Mouse (Mus musculus): ENCODE data around the gene Rad23a. TPM values are rescaled to one million over a fixed set of nuclear protein-coding genes. Genes with fewer than 3 reads are reported as not detected.

Rad23a gene
- total and polyA plus RNA-seq, 2 experiments: 28.2 to 68.4 TPM

DNA sequence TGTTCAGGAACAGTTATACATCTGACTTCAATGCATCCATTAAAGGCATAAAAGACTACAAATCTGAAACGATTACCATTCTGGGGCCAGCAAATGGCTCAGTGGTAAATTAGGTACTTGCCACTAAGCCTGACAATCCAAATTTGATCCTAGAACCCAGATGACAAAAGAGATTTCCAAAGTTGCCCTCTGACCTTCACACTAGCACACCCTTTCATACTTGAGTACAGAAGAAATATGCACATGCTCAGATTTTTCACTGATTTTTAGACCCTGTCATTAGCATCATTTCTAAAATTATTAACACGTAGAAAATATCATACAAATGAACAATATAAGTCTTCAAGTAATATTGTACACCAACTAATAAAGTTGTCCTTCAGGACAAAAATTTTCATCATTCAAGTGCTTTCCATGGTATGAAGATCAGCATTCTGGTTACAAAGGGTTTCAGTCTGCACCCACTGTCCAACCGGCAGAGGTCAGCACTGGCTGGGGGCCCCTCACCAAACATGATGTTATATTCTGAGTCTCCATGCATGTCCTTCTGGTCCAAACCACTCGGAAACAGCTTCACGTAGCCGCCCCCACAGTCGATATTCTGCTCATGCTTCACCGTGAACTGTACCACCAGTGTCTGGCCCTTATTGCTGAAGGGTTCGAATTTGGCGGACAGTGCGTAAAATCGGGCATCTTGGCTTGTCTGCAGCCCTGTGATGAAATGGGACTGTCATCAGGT, 5.1 kb upstream of the Rad23a start:
- 5% methylated on average over 12 of the region's 12 CpGs for WGBS
- Histone ChIP-seq H3K27ac (replicated peaks; ENCODE audit: insufficient read depth, low read depth, low read length) (peak overlapping the region; percentile 85), H3K4me1 (ENCODE audit: control insufficient read depth, insufficient read depth, low read length) (peaks cover 21% of the 10 kb centered on the region), H3K9ac (ENCODE audit: low read depth, low read length) (peak overlapping the region; percentile 96), H3K4me3 (ENCODE audit: insufficient read depth, low read depth, low read length) (peak overlapping the region; percentile 91), H3K36me3 (ENCODE audit: control insufficient read depth, insufficient read depth, low read length) (peaks cover 36% of the 10 kb centered on the region), H3K79me2 (ENCODE audit: control insufficient read depth, insufficient read depth, low read length) (peaks cover 10% of the 10 kb centered on the region; the same call in 1 of the 2 replicates), H3K27me3 (ENCODE audit: control insufficient read depth, insufficient read depth, low read length) (no peaks in the 10 kb centered on the region)
- TF ChIP-seq POLR2A (IDR thresholded peaks at IDR 0.05; ENCODE audit: extremely low read depth, insufficient read depth, low read length) (no peak), CTCF (IDR thresholded peaks at IDR 0.05; ENCODE audit: low read depth, low read length) (peak; percentile 46)
- DNase-seq (ENCODE audit: extremely low read depth, low read depth, low spot score): peak; percentile 66

DNA sequence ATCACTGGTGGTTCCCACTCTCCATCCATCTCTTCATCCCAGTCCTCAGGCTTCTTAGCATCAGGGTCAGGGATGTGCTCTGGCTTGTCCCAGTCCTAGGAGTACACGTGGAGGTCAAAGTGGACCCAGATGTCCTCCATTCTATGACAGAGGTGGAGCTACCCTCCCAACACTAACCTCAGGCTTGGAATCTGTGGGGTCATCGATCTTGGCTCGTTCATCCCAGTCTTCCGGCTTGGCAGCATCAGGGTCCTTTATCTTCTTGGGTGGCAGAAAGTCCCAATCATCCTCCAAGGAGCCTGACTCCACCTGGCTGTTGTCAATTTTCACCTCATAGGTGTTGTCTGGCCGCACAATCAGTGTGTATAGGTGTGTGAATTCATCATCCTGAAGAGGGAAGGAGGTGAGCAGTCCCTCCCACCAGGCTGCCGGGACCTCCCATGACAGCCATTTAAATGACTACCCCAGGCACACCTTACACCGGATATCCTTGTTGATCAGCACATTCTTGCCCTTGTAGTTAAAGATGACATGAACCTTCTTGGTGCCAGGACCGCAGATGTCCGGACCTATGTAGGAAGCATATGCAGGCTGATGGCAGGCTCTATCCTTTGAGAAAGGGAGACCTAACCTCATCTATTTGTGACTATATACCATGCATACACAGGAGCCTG, 4.1 kb upstream of the Rad23a start:
- peaks cover 36% of the 10 kb centered on the region for H3K36me3 ChIP-seq (ENCODE audit: control insufficient read depth, insufficient read depth, low read length)

DNA sequence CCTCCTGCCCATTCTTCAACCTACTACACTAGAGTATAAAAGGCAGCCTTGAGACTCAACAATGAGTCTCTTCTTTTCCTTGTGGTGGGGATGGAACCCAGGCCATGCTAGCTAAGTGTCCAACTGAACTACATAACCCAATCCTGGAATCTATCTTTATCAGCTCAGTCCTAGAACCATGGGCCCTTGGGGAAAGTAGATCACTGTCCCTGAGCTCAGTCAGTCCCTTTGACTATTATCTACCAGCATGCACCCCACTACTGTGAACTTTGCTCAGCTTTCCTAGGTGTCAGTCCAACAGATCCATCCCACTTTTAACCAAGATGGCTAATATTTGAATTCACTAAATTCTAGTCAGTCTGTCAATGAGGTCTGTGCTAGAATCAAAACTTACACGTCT, 1.0 kb upstream of the Rad23a start:
- 20% methylated on average over 1 of the region's 1 CpGs for WGBS
- H3K4me1 ChIP-seq (ENCODE audit: control insufficient read depth, insufficient read depth, low read length): peaks cover 14% of the 10 kb centered on the region
- DNase-seq (ENCODE audit: extremely low read depth, low read depth, low spot score): peak; percentile 43
- peaks cover 9% of the 10 kb centered on the region; the same call in 1 of the 2 replicates for H3K79me2 ChIP-seq (ENCODE audit: control insufficient read depth, insufficient read depth, low read length)
- H3K9ac ChIP-seq (ENCODE audit: low read depth, low read length): no peak overlapping the region
- no peak overlapping the region for H3K4me3 ChIP-seq (ENCODE audit: insufficient read depth, low read depth, low read length)
- no peak overlapping the region for H3K27ac ChIP-seq (replicated peaks; ENCODE audit: insufficient read depth, low read depth, low read length)
- peaks cover 43% of the 10 kb centered on the region for H3K36me3 ChIP-seq (ENCODE audit: control insufficient read depth, insufficient read depth, low read length)
- TF ChIP-seq CTCF (IDR thresholded peaks at IDR 0.05; ENCODE audit: low read depth, low read length) (no peak), POLR2A (IDR thresholded peaks at IDR 0.05; ENCODE audit: extremely low read depth, insufficient read depth, low read length) (no peak)
- H3K27me3 ChIP-seq (ENCODE audit: control insufficient read depth, insufficient read depth, low read length): no peaks in the 10 kb centered on the region

More for the DNA sequence above, 4.1 kb upstream of the Rad23a start:
- H3K27ac ChIP-seq (replicated peaks; ENCODE audit: insufficient read depth, low read depth, low read length): no peak overlapping the region
- no peak for TF ChIP-seq CTCF (IDR thresholded peaks at IDR 0.05; ENCODE audit: low read depth, low read length)
- TF ChIP-seq POLR2A (IDR thresholded peaks at IDR 0.05; ENCODE audit: extremely low read depth, insufficient read depth, low read length): no peak
- H3K4me1 ChIP-seq (ENCODE audit: control insufficient read depth, insufficient read depth, low read length): peaks cover 21% of the 10 kb centered on the region
- H3K27me3 ChIP-seq (ENCODE audit: control insufficient read depth, insufficient read depth, low read length): no peaks in the 10 kb centered on the region
- 41% methylated on average over 9 of the region's 9 CpGs for WGBS
- H3K9ac ChIP-seq (ENCODE audit: low read depth, low read length): peak overlapping the region; percentile 9
- peaks cover 10% of the 10 kb centered on the region; the same call in 1 of the 2 replicates for H3K79me2 ChIP-seq (ENCODE audit: control insufficient read depth, insufficient read depth, low read length)
- DNase-seq (ENCODE audit: extremely low read depth, low read depth, low spot score): peak; percentile 48
- H3K4me3 ChIP-seq (ENCODE audit: insufficient read depth, low read depth, low read length): peak overlapping the region; percentile 3; the same call in 1 of the 2 replicates

DNA sequence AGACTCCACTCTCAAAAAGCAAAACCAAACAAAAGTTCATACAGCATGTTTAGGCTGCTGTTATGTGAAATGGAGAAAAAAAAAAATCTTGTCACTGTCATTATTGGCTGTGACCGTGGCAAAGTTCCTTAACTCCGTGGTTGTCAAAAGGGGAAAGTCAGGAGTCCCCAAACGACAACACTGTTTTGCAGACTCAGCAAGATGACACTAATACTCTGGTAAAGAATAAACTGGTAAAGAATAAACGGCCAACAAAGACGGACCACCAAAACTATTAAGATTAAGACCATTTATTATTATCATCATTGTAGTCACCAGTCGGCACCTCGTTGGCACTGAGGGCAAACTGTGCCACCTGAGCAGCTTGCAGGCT, 604 bp downstream of the Rad23a start:
- H3K27me3 ChIP-seq (ENCODE audit: control insufficient read depth, insufficient read depth, low read length): no peaks in the 10 kb centered on the region
- WGBS: 0% methylated on average over 7 of the region's 7 CpGs
- peak overlapping the region; percentile 50 for H3K27ac ChIP-seq (replicated peaks; ENCODE audit: insufficient read depth, low read depth, low read length)
- H3K4me1 ChIP-seq (ENCODE audit: control insufficient read depth, insufficient read depth, low read length): peaks cover 13% of the 10 kb centered on the region
- peak overlapping the region; percentile 93 for H3K9ac ChIP-seq (ENCODE audit: low read depth, low read length)
- H3K36me3 ChIP-seq (ENCODE audit: control insufficient read depth, insufficient read depth, low read length): peaks cover 48% of the 10 kb centered on the region
- DNase-seq (ENCODE audit: extremely low read depth, low read depth, low spot score): no peak
- H3K4me3 ChIP-seq (ENCODE audit: insufficient read depth, low read depth, low read length): peak overlapping the region; percentile 98
- H3K79me2 ChIP-seq (ENCODE audit: control insufficient read depth, insufficient read depth, low read length): no peaks in the 10 kb centered on the region
- TF ChIP-seq CTCF (IDR thresholded peaks at IDR 0.05; ENCODE audit: low read depth, low read length) (no peak), POLR2A (IDR thresholded peaks at IDR 0.05; ENCODE audit: extremely low read depth, insufficient read depth, low read length) (no peak)

DNA sequence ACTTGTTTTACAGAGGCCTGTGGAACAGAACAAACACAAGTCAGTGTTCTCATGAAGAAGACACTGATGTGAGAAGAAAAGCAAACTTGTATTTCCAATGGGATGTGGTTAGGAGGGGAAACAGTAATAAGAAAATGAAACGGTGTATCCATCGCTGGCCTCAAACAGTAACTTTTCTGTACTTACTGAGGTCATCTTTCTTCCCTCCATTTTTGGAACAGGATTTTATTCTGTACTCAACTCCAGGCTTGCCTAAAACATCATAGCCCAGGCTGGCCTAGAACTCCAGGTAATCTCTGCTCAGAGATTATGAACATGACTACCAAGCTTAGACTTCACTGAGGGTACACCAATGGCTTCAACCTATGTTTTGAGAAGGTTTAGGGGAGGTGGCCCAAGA, 1.1 kb downstream of the Rad23a start:
- WGBS: 82% methylated on average over 2 of the region's 2 CpGs
- Histone ChIP-seq H3K4me3 (ENCODE audit: insufficient read depth, low read depth, low read length) (peak overlapping the region; percentile 98), H3K36me3 (ENCODE audit: control insufficient read depth, insufficient read depth, low read length) (peaks cover 46% of the 10 kb centered on the region), H3K79me2 (ENCODE audit: control insufficient read depth, insufficient read depth, low read length) (no peaks in the 10 kb centered on the region), H3K27me3 (ENCODE audit: control insufficient read depth, insufficient read depth, low read length) (no peaks in the 10 kb centered on the region), H3K4me1 (ENCODE audit: control insufficient read depth, insufficient read depth, low read length) (peaks cover 8% of the 10 kb centered on the region), H3K27ac (replicated peaks; ENCODE audit: insufficient read depth, low read depth, low read length) (no peak overlapping the region; the same call in 1 of the 2 replicates), H3K9ac (ENCODE audit: low read depth, low read length) (peak overlapping the region; percentile 14; the same call in 1 of the 2 replicates)
- TF ChIP-seq CTCF (IDR thresholded peaks at IDR 0.05; ENCODE audit: low read depth, low read length) (no peak), POLR2A (IDR thresholded peaks at IDR 0.05; ENCODE audit: extremely low read depth, insufficient read depth, low read length) (no peak)
- no peak for DNase-seq (ENCODE audit: extremely low read depth, low read depth, low spot score)
